Mouse (Mus musculus): ENCODE results near the gene 1700067P10Rik. TPM values are rescaled to one million over a fixed set of nuclear protein-coding genes. Genes with fewer than 3 reads are reported as not detected.

1700067P10Rik gene
- total RNA-seq (2014; rRNA removed) (not detected in 2 replicates), polyA plus RNA-seq (2012; rRNA removed) (not detected in 2 replicates)

DNA sequence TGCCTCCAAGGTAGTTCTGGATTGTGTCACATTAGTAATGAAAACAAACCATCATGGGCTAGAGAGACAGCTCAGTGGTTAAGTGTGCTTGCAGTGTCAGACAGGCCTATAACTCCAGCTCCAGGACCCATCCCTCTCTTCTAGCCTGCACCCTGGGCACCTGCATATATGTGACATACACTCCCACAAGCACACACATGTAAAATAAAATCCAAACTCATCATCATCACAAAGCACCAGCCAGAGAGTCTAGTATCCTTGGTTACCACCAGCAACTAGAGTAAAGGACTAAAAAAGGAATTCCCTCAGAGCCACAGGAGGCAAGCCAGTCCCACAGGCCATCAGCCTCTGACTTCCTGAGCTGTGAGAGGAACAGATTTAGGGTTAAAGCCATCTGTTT is at the start of gene 1700067P10Rik:
Gene 1700067P10Rik, plus strand, starts transcription at position 301 of the 400 bp plus-strand sequence.
- DNase-seq (ENCODE audit: extremely low read depth, low read depth, low spot score), result no peak
- no peak for TF ChIP-seq POLR2A (IDR thresholded peaks at IDR 0.05; ENCODE audit: extremely low read depth, insufficient read depth, low read length)
- no peak for TF ChIP-seq CTCF (IDR thresholded peaks at IDR 0.05; ENCODE audit: low read depth, low read length)
- Histone ChIP-seq H3K79me2 (ENCODE audit: control insufficient read depth, insufficient read depth, low read length) (no peaks in the 10 kb centered on the region), H3K27me3 (ENCODE audit: control insufficient read depth, insufficient read depth, low read length) (no peaks in the 10 kb centered on the region), H3K4me3 (ENCODE audit: insufficient read depth, low read depth, low read length) (no peak within 1 kb of the TSS), H3K36me3 (ENCODE audit: control insufficient read depth, insufficient read depth, low read length) (no peaks in the 10 kb centered on the region), H3K9ac (ENCODE audit: low read depth, low read length) (no peak within 1 kb of the TSS), H3K4me1 (ENCODE audit: control insufficient read depth, insufficient read depth, low read length) (no peaks in the 10 kb centered on the region), H3K27ac (replicated peaks; ENCODE audit: insufficient read depth, low read depth, low read length) (no peak within 1 kb of the TSS)

DNA sequence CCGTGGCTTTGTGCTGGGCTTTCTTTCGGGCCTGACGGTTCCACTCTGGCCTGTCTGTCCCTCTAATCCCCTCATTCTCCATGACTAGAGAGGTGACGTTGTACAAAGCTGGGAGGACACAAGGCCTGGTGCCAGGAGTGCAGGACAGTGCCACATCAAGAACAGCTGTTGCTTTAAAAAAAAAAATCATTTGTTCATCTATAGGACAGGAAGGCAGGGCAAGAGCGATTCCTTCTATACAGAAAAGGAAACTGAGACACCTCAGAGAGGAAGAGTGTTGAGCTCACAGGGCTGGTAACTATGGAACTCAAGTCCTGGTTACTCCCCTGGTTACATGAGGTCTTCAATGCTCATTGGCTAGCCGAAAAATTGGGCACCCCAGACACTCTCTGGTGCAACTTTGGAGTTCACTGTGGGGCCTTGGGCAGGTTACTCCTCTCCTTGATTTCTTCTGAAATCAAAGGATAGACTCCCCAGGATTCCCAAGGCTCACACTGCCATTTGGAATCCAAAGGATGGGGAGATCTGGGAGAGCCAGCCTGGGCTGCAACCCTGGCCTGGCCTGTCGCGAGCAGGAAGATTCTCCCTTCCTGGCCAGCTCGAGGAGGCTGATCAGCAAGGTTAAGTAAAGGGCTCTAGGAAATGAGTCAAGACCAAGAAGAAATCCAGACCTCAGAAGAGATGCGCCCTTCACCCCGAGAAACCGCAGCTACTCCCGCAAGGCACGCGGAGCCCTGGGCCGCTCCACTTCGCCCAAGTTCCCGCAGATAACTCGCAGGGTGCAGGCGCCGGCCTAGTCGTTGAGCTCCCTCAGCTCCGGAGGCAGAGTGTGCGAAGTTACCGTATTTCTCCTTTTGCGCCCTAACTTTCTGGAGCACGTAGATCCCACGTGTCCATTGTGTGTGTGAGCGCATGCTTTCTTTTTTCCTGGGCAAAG is 47.5 kb upstream of the 1700067P10Rik start:
- Histone ChIP-seq H3K4me1 (ENCODE audit: control insufficient read depth, insufficient read depth, low read length) (peaks cover 8% of the 10 kb centered on the region), H3K79me2 (ENCODE audit: control insufficient read depth, insufficient read depth, low read length) (no peaks in the 10 kb centered on the region), H3K4me3 (ENCODE audit: insufficient read depth, low read depth, low read length) (peak overlapping the region; percentile 89), H3K27ac (replicated peaks; ENCODE audit: insufficient read depth, low read depth, low read length) (peak overlapping the region; percentile 80), H3K36me3 (ENCODE audit: control insufficient read depth, insufficient read depth, low read length) (no peaks in the 10 kb centered on the region), H3K27me3 (ENCODE audit: control insufficient read depth, insufficient read depth, low read length) (no peaks in the 10 kb centered on the region), H3K9ac (ENCODE audit: low read depth, low read length) (peak overlapping the region; percentile 86)
- DNase-seq (ENCODE audit: extremely low read depth, low read depth, low spot score), result peak; percentile 87
- 17% methylated on average over 29 of the region's 29 CpGs for WGBS
- no peak for TF ChIP-seq CTCF (IDR thresholded peaks at IDR 0.05; ENCODE audit: low read depth, low read length)
- 0 out of 2 replicates have a peak, but pooled peaks have one; percentile 41 for TF ChIP-seq POLR2A (IDR thresholded peaks at IDR 0.05; ENCODE audit: extremely low read depth, insufficient read depth, low read length)

- TF ChIP-seq CTCF (IDR thresholded peaks at IDR 0.05; ENCODE audit: low read depth, low read length) (no peak), POLR2A (IDR thresholded peaks at IDR 0.05; ENCODE audit: extremely low read depth, insufficient read depth, low read length) (no peak)
- no peak overlapping the region for H3K9ac ChIP-seq (ENCODE audit: low read depth, low read length)
- peaks cover 8% of the 10 kb centered on the region for H3K4me1 ChIP-seq (ENCODE audit: control insufficient read depth, insufficient read depth, low read length)
- no peaks in the 10 kb centered on the region for H3K27me3 ChIP-seq (ENCODE audit: control insufficient read depth, insufficient read depth, low read length)
- no peaks in the 10 kb centered on the region for H3K79me2 ChIP-seq (ENCODE audit: control insufficient read depth, insufficient read depth, low read length)
- DNase-seq (ENCODE audit: extremely low read depth, low read depth, low spot score), result peak; percentile 59
- no peaks in the 10 kb centered on the region for H3K36me3 ChIP-seq (ENCODE audit: control insufficient read depth, insufficient read depth, low read length)
- WGBS, result 58% methylated on average over 5 of the region's 5 CpGs
- H3K4me3 ChIP-seq (ENCODE audit: insufficient read depth, low read depth, low read length), result no peak overlapping the region
- H3K27ac ChIP-seq (replicated peaks; ENCODE audit: insufficient read depth, low read depth, low read length), result no peak overlapping the region
Observed at GRCm38 (mm10) chr17:48043154-48043880, 45.8 kb upstream of the 1700067P10Rik start.

DNA sequence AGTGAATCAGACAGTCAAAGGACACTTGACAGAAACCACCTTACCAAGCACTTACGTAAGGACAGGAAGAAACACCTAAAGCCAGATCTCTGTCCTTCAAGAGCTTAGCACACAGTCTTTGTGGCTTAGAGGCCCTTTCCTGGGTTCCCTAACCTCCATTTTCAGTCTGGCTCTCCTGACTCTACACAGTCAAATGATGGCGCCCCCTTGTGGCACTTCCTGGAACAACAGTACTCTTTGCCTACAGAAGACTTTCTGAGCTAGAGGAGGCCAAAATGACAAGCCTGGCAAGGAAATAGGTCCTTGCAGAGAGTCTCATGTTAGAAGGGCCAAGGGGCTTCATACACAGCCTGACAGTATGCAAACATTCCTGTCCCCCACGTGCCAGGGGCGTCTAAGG is 43.5 kb upstream of the 1700067P10Rik start:
- 46% methylated on average over 4 of the region's 4 CpGs for whole genome bisulfite sequencing
- TF ChIP-seq CTCF (IDR thresholded peaks at IDR 0.05; ENCODE audit: low read depth, low read length), result peak; percentile 57; the same call in 1 of the 2 replicates
- no peak for TF ChIP-seq POLR2A (IDR thresholded peaks at IDR 0.05; ENCODE audit: extremely low read depth, insufficient read depth, low read length)
- H3K4me3 ChIP-seq (ENCODE audit: insufficient read depth, low read depth, low read length), result no peak overlapping the region
- no peaks in the 10 kb centered on the region for H3K27me3 ChIP-seq (ENCODE audit: control insufficient read depth, insufficient read depth, low read length)
- peak; percentile 42 for DNase-seq (ENCODE audit: extremely low read depth, low read depth, low spot score)
- peaks cover 5% of the 10 kb centered on the region; the same call in 1 of the 2 replicates for H3K4me1 ChIP-seq (ENCODE audit: control insufficient read depth, insufficient read depth, low read length)
- no peak overlapping the region for H3K27ac ChIP-seq (replicated peaks; ENCODE audit: insufficient read depth, low read depth, low read length)
- no peak overlapping the region for H3K9ac ChIP-seq (ENCODE audit: low read depth, low read length)
- no peaks in the 10 kb centered on the region for H3K36me3 ChIP-seq (ENCODE audit: control insufficient read depth, insufficient read depth, low read length)
- H3K79me2 ChIP-seq (ENCODE audit: control insufficient read depth, insufficient read depth, low read length), result no peaks in the 10 kb centered on the region

DNA sequence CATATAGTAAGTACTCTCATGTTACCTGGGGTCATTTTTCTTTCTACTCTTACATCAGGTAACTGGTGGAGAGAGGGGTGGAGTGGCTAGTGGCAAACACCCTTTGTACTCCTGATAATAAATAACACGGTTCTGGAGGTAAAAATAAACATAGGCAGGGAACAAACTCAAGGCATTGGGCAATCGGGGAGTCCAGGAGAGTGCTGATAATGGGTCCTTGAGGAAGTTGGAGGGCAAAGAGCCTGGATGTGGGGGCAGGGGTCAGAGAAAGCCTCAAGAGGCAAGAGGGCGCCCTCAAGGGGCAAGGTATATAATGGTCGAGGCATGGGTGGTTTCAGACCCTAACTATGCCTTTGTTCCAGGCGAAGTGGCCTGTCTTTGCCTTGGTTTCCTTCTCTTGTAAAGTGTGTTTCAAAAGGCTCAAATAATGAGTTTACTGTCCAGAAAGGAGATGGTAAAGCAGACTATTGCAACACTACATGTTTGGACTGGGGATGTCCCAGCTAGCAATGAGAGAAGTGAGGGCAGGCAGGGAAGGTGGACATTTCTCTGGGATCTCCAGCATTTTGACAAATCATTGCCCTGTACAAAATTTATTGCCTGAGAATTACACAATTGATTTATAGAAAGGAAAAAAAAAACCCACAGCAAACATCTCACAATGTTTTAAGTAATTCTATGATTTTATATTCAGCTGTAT is 37.3 kb upstream of the 1700067P10Rik start:
- H3K9ac ChIP-seq (ENCODE audit: low read depth, low read length), result no peak overlapping the region
- H3K27me3 ChIP-seq (ENCODE audit: control insufficient read depth, insufficient read depth, low read length), result no peaks in the 10 kb centered on the region
- no peaks in the 10 kb centered on the region for H3K79me2 ChIP-seq (ENCODE audit: control insufficient read depth, insufficient read depth, low read length)
- no peaks in the 10 kb centered on the region for H3K36me3 ChIP-seq (ENCODE audit: control insufficient read depth, insufficient read depth, low read length)
- peaks cover 4% of the 10 kb centered on the region; the same call in 1 of the 2 replicates for H3K4me1 ChIP-seq (ENCODE audit: control insufficient read depth, insufficient read depth, low read length)
- TF ChIP-seq CTCF (IDR thresholded peaks at IDR 0.05; ENCODE audit: low read depth, low read length) (peak; percentile 27; the same call in 1 of the 2 replicates), POLR2A (IDR thresholded peaks at IDR 0.05; ENCODE audit: extremely low read depth, insufficient read depth, low read length) (no peak)
- WGBS, result 39% methylated on average over 5 of the region's 5 CpGs
- DNase-seq (ENCODE audit: extremely low read depth, low read depth, low spot score), result peak; percentile 45
- H3K4me3 ChIP-seq (ENCODE audit: insufficient read depth, low read depth, low read length), result no peak overlapping the region
- H3K27ac ChIP-seq (replicated peaks; ENCODE audit: insufficient read depth, low read depth, low read length), result no peak overlapping the region

Measured in liver, adult 2 months (tissue).